Mouse (Mus musculus) midbrain, embryonic 10.5 days (tissue): ENCODE measurements at regions not wholly inside any gene's neighbourhood (a gene's known extent, or its start where the extent isn't known, plus 50 kb on each side); places are given as distances from the start of the nearest gene placed in this dataset.
A peak's percentile ranks its signal among the peaks of the same experiment; 100 is the strongest.

Experiments used
- DNase-seq: peaks from one replicate; pipeline ENCODE4 v3.0.0-alpha.2; 2017; ENCODE audit warnings: low spot score
- H3K27ac ChIP-seq: fragments of 300-500 bp; sonication (generic); replicated peaks from 2 replicates; pipeline ENCODE4 v1.5.1; 2016; ENCODE audit warnings: mild to moderate bottlenecking
- H3K27me3 ChIP-seq: fragments of 300-500 bp; sonication (generic); 2 replicates; pipeline ENCODE4 v1.6.1; 2016; ENCODE audit warnings: low read depth, mild to moderate bottlenecking; ENCODE audit not compliant: poor library complexity, severe bottlenecking
- H3K36me3 ChIP-seq: fragments of 300-500 bp; sonication (generic); 2 replicates; pipeline ENCODE4 v1.6.1; 2016; ENCODE audit warnings: mild to moderate bottlenecking, moderate library complexity
- H3K4me1 ChIP-seq: fragments of 300-500 bp; sonication (generic); 2 replicates; pipeline ENCODE4 v1.6.1; 2016
- H3K4me3 ChIP-seq: fragments of 300-500 bp; sonication (generic); 2 replicates; pipeline ENCODE4 v1.5.1; 2016; ENCODE audit warnings: mild to moderate bottlenecking, moderate library complexity
- H3K9me3 ChIP-seq: fragments of 300-500 bp; sonication (generic); replicated peaks from 2 replicates; pipeline ENCODE4 v1.6.1; 2016; ENCODE audit warnings: mild to moderate bottlenecking
- WGBS: fragments of 180-500 bp; shearing (Covaris S2); methylation state at CpG from one replicate; pipeline ENCODE4 v1.1.7; 2016; 5-methylcytosine and 5-hydroxymethylcytosine counted together

- Histone ChIP-seq H3K4me1 (no peaks in the 10 kb centered on the region), H3K9me3 (no peaks in the 10 kb centered on the region), H3K36me3 (no peaks in the 10 kb centered on the region), H3K4me3 (no peak overlapping the region), H3K27ac (no peak overlapping the region), H3K27me3 (no peaks in the 10 kb centered on the region)
- DNase-seq, result no peak
These were observed 121.3 kb upstream of the Bmper start for GRCm38 (mm10) chr9:23101584-23101983.

- DNase-seq, result no peak
- Histone ChIP-seq H3K27me3 (no peaks in the 10 kb centered on the region), H3K9me3 (no peaks in the 10 kb centered on the region), H3K4me1 (no peaks in the 10 kb centered on the region), H3K4me3 (no peak overlapping the region), H3K27ac (no peak overlapping the region), H3K36me3 (no peaks in the 10 kb centered on the region)
- WGBS, result 82% methylated on average over 9 of the region's 9 CpGs
These were observed 120.7 kb upstream of the Bmper start for GRCm38 (mm10) chr9:23101990-23102796.

GRCm38 (mm10) chr9:23111500-23111899 is 111.4 kb upstream of the Bmper start:
- no peaks in the 10 kb centered on the region for H3K4me1 ChIP-seq
- H3K27me3 ChIP-seq, result no peaks in the 10 kb centered on the region
- H3K4me3 ChIP-seq, result no peak overlapping the region

GRCm38 (mm10) chr9:23115026-23115425 is 107.8 kb upstream of the Bmper start:
- Histone ChIP-seq H3K27me3 (no peaks in the 10 kb centered on the region), H3K36me3 (no peaks in the 10 kb centered on the region), H3K27ac (no peak overlapping the region), H3K9me3 (no peaks in the 10 kb centered on the region), H3K4me1 (no peaks in the 10 kb centered on the region), H3K4me3 (no peak overlapping the region)
- 86% methylated on average over 5 of the region's 5 CpGs for WGBS
- DNase-seq, result no peak

More at GRCm38 (mm10) chr9:23111500-23111899, 111.4 kb upstream of the Bmper start:
- no peaks in the 10 kb centered on the region for H3K36me3 ChIP-seq
- 89% methylated on average over 6 of the region's 6 CpGs for WGBS
- H3K9me3 ChIP-seq, result no peaks in the 10 kb centered on the region
- no peak for DNase-seq
- no peak overlapping the region for H3K27ac ChIP-seq

- H3K36me3 ChIP-seq, result no peaks in the 10 kb centered on the region
- H3K27me3 ChIP-seq, result no peaks in the 10 kb centered on the region
- no peaks in the 10 kb centered on the region for H3K9me3 ChIP-seq
- WGBS, result 81% methylated on average over 5 of the region's 5 CpGs
- no peaks in the 10 kb centered on the region for H3K4me1 ChIP-seq
- no peak overlapping the region for H3K27ac ChIP-seq
- DNase-seq, result no peak
- no peak overlapping the region for H3K4me3 ChIP-seq
These were observed 107.3 kb upstream of the Bmper start for GRCm38 (mm10) chr9:23115540-23115939.

GRCm38 (mm10) chr9:23116311-23116710 is 106.6 kb upstream of the Bmper start:
- H3K9me3 ChIP-seq, result no peaks in the 10 kb centered on the region
- no peaks in the 10 kb centered on the region for H3K4me1 ChIP-seq
- no peaks in the 10 kb centered on the region for H3K36me3 ChIP-seq
- 83% methylated on average over 1 of the region's 1 CpGs for WGBS
- no peak for DNase-seq
- H3K27me3 ChIP-seq, result no peaks in the 10 kb centered on the region
- H3K4me3 ChIP-seq, result no peak overlapping the region
- no peak overlapping the region for H3K27ac ChIP-seq

GRCm38 (mm10) chr9:23119811-23120210 is 103.1 kb upstream of the Bmper start:
- DNase-seq, result no peak
- Histone ChIP-seq H3K4me1 (no peaks in the 10 kb centered on the region), H3K27ac (no peak overlapping the region), H3K27me3 (no peaks in the 10 kb centered on the region), H3K9me3 (no peaks in the 10 kb centered on the region), H3K4me3 (no peak overlapping the region), H3K36me3 (no peaks in the 10 kb centered on the region)
- WGBS, result 79% methylated on average over 4 of the region's 4 CpGs

GRCm38 (mm10) chr9:23120814-23121213 is 102.1 kb upstream of the Bmper start:
- Histone ChIP-seq H3K4me1 (peaks cover 4% of the 10 kb centered on the region), H3K27ac (no peak overlapping the region), H3K4me3 (no peak overlapping the region), H3K36me3 (no peaks in the 10 kb centered on the region), H3K27me3 (no peaks in the 10 kb centered on the region), H3K9me3 (no peaks in the 10 kb centered on the region)
- WGBS, result 88% methylated on average over 2 of the region's 2 CpGs
- no peak for DNase-seq

GRCm38 (mm10) chr9:23122524-23122923 is 100.4 kb upstream of the Bmper start:
- H3K9me3 ChIP-seq, result no peaks in the 10 kb centered on the region
- peaks cover 20% of the 10 kb centered on the region for H3K4me1 ChIP-seq
- no peak overlapping the region for H3K27ac ChIP-seq
- H3K4me3 ChIP-seq, result no peak overlapping the region
- no peaks in the 10 kb centered on the region for H3K27me3 ChIP-seq
- 81% methylated on average over 5 of the region's 5 CpGs for WGBS
- no peaks in the 10 kb centered on the region for H3K36me3 ChIP-seq
- no peak for DNase-seq

- DNase-seq, result no peak
- H3K4me1 ChIP-seq, result peaks cover 28% of the 10 kb centered on the region
- no peak overlapping the region for H3K4me3 ChIP-seq
- no peaks in the 10 kb centered on the region for H3K36me3 ChIP-seq
- H3K9me3 ChIP-seq, result no peaks in the 10 kb centered on the region
- no peaks in the 10 kb centered on the region for H3K27me3 ChIP-seq
- WGBS, result 86% methylated on average over 3 of the region's 3 CpGs
- no peak overlapping the region for H3K27ac ChIP-seq
These were observed 99.4 kb upstream of the Bmper start for GRCm38 (mm10) chr9:23123452-23123851.

GRCm38 (mm10) chr9:23125761-23126704 is 96.8 kb upstream of the Bmper start:
- H3K36me3 ChIP-seq, result no peaks in the 10 kb centered on the region
- H3K4me1 ChIP-seq, result peaks cover 28% of the 10 kb centered on the region
- 48% methylated on average over 10 of the region's 10 CpGs for WGBS
- no peak overlapping the region for H3K4me3 ChIP-seq
- no peaks in the 10 kb centered on the region for H3K9me3 ChIP-seq
- peak overlapping the region; percentile 50 for H3K27ac ChIP-seq
- no peak for DNase-seq
- no peaks in the 10 kb centered on the region for H3K27me3 ChIP-seq

GRCm38 (mm10) chr9:23127338-23128017 is 95.4 kb upstream of the Bmper start:
- Histone ChIP-seq H3K4me1 (peaks cover 28% of the 10 kb centered on the region), H3K9me3 (no peaks in the 10 kb centered on the region), H3K36me3 (no peaks in the 10 kb centered on the region), H3K27me3 (no peaks in the 10 kb centered on the region), H3K4me3 (no peak overlapping the region), H3K27ac (peak overlapping the region; percentile 49; the same call in 1 of the 2 replicates)
- WGBS, result 56% methylated on average over 9 of the region's 9 CpGs
- no peak for DNase-seq
